Mouse (Mus musculus) spleen, adult 2 months (tissue): ENCODE measurements around the gene Arid1a. TPM values are rescaled to one million over a fixed set of nuclear protein-coding genes. Genes with fewer than 3 reads are reported as not detected.

Experiments
- DNase-seq, 2 experiments: peaks; one replicate each; pipeline versions ENCODE4 v3.0.0 to v3.0.0-alpha.2; 2012 to 2021; ENCODE audit warnings: low spot score in 2 of 2, low read depth in 1 of 2
- H3K27ac ChIP-seq: fragments of 200-500 bp; 2 replicates; pipeline ENCODE4 v1.5.1; 2012; ENCODE audit warnings: low read length, inconsistent platforms; ENCODE audit not compliant: insufficient read depth
- H3K27me3 ChIP-seq: fragments of 200-500 bp; 2 replicates; pipeline ENCODE4 v1.6.1; 2012; ENCODE audit warnings: mild to moderate bottlenecking, moderate library complexity, low read length, inconsistent platforms; ENCODE audit not compliant: control insufficient read depth, insufficient read depth
- H3K36me3 ChIP-seq: fragments of 200-500 bp; 2 replicates; pipeline ENCODE4 v1.6.1; 2012; ENCODE audit warnings: mild to moderate bottlenecking, low read length, inconsistent platforms; ENCODE audit not compliant: control insufficient read depth, insufficient read depth
- H3K4me1 ChIP-seq: fragments of 200-500 bp; 2 replicates; pipeline ENCODE4 v1.6.1; 2011; ENCODE audit warnings: inconsistent platforms; ENCODE audit not compliant: control insufficient read depth, insufficient read depth, insufficient read length
- H3K4me3 ChIP-seq: fragments of 200-500 bp; 2 replicates; pipeline ENCODE4 v1.5.1; 2011; ENCODE audit warnings: mild to moderate bottlenecking, inconsistent platforms; ENCODE audit not compliant: insufficient read depth, insufficient read length; ENCODE audit errors: extremely low read depth
- CTCF ChIP-seq: fragments of 200-500 bp; IDR thresholded peaks from 2 replicates; pipeline ENCODE4 v1.5.1; 2011; ENCODE audit warnings: mild to moderate bottlenecking, inconsistent platforms; ENCODE audit not compliant: insufficient read depth, insufficient read length, insufficient replicate concordance; ENCODE audit errors: extremely low read depth
- POLR2A ChIP-seq: fragments of 200-500 bp; IDR thresholded peaks from 2 replicates; pipeline ENCODE4 v1.6.1; 2011; ENCODE audit warnings: low read depth, low read length, inconsistent platforms
- WGBS: fragments of 180-500 bp; shearing (Covaris S2); methylation state at CpG from one replicate; pipeline ENCODE4 v1.1.7; 2018; 5-methylcytosine and 5-hydroxymethylcytosine counted together
- polyA plus RNA-seq: library from polyadenylated mRNA; depleted of rRNA; stranded (reverse); fragments of >200 nt; gene quantifications from 2 replicates; pipeline ENCODE4 v1.2.3, GENCODE M21; 2012

Gene Arid1a
- polyA plus RNA-seq, 1 experiment, result 150 TPM

DNA sequence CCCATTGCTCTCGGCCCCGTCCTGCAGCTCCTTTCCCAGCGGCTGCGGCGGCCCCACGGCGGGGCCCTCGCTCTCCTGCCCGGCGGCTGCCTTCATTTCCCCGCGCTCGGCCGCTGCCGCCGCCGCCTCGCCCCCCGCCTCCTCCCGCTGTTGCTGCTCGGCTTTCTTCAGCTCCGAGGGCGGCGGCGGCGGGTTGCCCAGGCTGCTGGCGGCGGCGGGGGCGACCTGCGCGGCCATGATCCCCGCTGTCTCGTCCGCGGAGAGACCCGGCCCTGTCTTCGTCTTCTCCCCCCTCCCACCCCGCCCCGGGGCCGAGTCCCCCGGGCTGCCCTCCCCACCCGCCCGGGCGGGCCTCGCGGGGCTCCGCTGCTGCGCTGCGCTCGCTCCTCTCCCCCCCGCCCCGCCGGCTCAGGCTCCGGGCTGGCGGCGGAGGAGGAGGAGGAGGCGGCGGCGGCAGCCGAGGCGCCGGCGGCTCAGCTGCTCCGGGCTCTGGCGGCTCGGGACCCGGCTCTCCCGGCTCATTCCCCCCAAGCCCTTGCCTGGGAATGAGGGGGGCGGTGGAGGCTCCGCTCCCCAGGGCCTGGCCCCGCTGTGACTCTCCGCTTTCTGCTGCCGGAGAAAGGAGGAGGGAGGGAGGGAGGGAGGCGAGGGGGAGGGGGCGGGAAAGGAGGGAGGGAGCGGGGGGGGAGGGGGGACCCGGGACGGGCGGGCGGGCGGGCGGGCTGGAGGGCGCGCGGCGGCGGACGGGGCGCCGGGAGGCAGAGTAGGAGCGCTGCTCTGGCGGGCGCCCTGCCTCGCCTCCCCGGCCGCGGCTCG lies 3.0 kb downstream of the Arid1a start:
- no peaks in the 10 kb centered on the region; the same call in 1 of the 2 replicates for H3K36me3 ChIP-seq
- TF ChIP-seq POLR2A, result peak; percentile 44; the same call in 1 of the 2 replicates
- TF ChIP-seq CTCF, result no peak
- H3K27me3 ChIP-seq, result no peaks in the 10 kb centered on the region
- peak in 1 of 2 experiments; percentile 47 for DNase-seq
- WGBS, result 1% methylated on average over 28 of the region's 99 CpGs
- H3K27ac ChIP-seq, result peak overlapping the region; percentile 100
- H3K4me3 ChIP-seq, result peak overlapping the region; percentile 93
- peaks cover 23% of the 10 kb centered on the region for H3K4me1 ChIP-seq

- Histone ChIP-seq H3K27me3 (no peaks in the 10 kb centered on the region), H3K4me1 (peaks cover 30% of the 10 kb centered on the region), H3K4me3 (peak overlapping the region; percentile 93), H3K27ac (peak overlapping the region; percentile 95), H3K36me3 (peaks cover 2% of the 10 kb centered on the region; the same call in 1 of the 2 replicates)
- TF ChIP-seq POLR2A (no peak), CTCF (no peak)
- peak; percentile 27 to 54 for DNase-seq
- under 1% methylated on average over 49 of the region's 121 CpGs for WGBS
These were observed 3.9 kb downstream of the Arid1a start for GRCm38 (mm10) chr4:133752449-133753374.

GRCm38 (mm10) chr4:133751521-133752448 lies 4.8 kb downstream of the Arid1a start:
- TF ChIP-seq POLR2A, result no peak; the same call in 1 of the 2 replicates
- TF ChIP-seq CTCF, result no peak
- WGBS, result under 1% methylated on average over 31 of the region's 31 CpGs
- Histone ChIP-seq H3K4me3 (peak overlapping the region; percentile 93), H3K36me3 (peaks cover 2% of the 10 kb centered on the region; the same call in 1 of the 2 replicates), H3K27ac (peak overlapping the region; percentile 84), H3K27me3 (no peaks in the 10 kb centered on the region), H3K4me1 (peaks cover 30% of the 10 kb centered on the region)
- DNase-seq, result peak; percentile 20 to 51

DNA sequence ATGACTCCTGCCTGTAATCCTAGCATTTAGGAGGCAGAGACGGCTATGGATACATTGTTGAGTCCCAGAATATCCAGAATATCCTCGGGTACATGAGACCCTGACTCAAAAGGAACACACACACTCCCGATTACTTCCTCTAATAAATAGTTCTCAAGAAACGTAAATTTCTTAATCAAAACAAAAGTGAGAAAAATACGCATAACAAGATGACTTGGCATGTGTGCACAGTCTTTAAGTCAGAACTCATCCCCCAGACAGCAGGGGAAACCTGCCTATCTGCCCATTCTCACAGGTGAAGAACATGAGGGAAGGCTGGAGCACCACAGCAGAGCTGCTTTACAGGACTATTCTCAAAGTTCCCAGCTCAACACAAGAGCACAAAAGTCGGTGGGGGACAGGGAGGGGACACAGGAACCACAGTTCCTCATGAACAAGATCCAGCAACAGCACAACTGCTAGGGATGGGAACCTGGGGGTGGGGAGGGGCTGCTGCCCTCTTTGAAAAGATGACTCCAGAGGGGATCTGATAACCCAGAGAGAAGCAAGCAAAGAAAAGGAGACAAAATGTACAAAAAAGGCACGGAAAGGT lies 6.3 kb downstream of the Arid1a start:
- WGBS, result 16% methylated on average over 7 of the region's 7 CpGs
- no peak for TF ChIP-seq POLR2A
- no peak for TF ChIP-seq CTCF
- H3K27ac ChIP-seq, result peak overlapping the region; percentile 24
- H3K4me1 ChIP-seq, result peaks cover 21% of the 10 kb centered on the region
- DNase-seq, result no peak
- H3K4me3 ChIP-seq, result peak overlapping the region; percentile 35; the same call in 1 of the 2 replicates
- peaks cover 2% of the 10 kb centered on the region; the same call in 1 of the 2 replicates for H3K36me3 ChIP-seq
- no peaks in the 10 kb centered on the region for H3K27me3 ChIP-seq

GRCm38 (mm10) chr4:133735282-133735681 lies 21.3 kb downstream of the Arid1a start:
- Histone ChIP-seq H3K27me3 (no peaks in the 10 kb centered on the region), H3K36me3 (peaks cover 7% of the 10 kb centered on the region), H3K27ac (no peak overlapping the region), H3K4me1 (peaks cover 10% of the 10 kb centered on the region), H3K4me3 (no peak overlapping the region)
- no peak for DNase-seq
- TF ChIP-seq POLR2A (no peak), CTCF (no peak)
- 79% methylated on average over 3 of the region's 3 CpGs for WGBS

- no peak for TF ChIP-seq POLR2A
- TF ChIP-seq CTCF, result no peak
- no peak for DNase-seq
- peaks cover 1% of the 10 kb centered on the region; the same call in 1 of the 2 replicates for H3K36me3 ChIP-seq
- no peaks in the 10 kb centered on the region for H3K27me3 ChIP-seq
- peak overlapping the region; percentile 15 for H3K27ac ChIP-seq
- peaks cover 33% of the 10 kb centered on the region for H3K4me1 ChIP-seq
- no peak overlapping the region for H3K4me3 ChIP-seq
These were observed 26.4 kb downstream of the Arid1a start for GRCm38 (mm10) chr4:133730122-133730521.
